Mouse (Mus musculus): ENCODE results near the gene Slc16a7.

- TF ChIP-seq GATA1 (IDR thresholded peaks at IDR 0.05; ENCODE audit: borderline replicate concordance, low read length) (no peak), FLI1 (IDR thresholded peaks at IDR 0.05; ENCODE audit: low read length) (no peak)
Measured at GRCm38 (mm10) chr10:125370037-125370610, 19.1 kb downstream of the Slc16a7 start.

Data from megakaryocyte, embryonic 14.5 days (primary cell).